Mouse (Mus musculus): Measurements from ENCODE around the gene Opcml. TPM values are rescaled to one million over a fixed set of nuclear protein-coding genes. Genes with fewer than 3 reads are reported as not detected.

Opcml gene
- polyA plus RNA-seq, 1 experiment from 2014 or later, result 49.9 TPM

DNA sequence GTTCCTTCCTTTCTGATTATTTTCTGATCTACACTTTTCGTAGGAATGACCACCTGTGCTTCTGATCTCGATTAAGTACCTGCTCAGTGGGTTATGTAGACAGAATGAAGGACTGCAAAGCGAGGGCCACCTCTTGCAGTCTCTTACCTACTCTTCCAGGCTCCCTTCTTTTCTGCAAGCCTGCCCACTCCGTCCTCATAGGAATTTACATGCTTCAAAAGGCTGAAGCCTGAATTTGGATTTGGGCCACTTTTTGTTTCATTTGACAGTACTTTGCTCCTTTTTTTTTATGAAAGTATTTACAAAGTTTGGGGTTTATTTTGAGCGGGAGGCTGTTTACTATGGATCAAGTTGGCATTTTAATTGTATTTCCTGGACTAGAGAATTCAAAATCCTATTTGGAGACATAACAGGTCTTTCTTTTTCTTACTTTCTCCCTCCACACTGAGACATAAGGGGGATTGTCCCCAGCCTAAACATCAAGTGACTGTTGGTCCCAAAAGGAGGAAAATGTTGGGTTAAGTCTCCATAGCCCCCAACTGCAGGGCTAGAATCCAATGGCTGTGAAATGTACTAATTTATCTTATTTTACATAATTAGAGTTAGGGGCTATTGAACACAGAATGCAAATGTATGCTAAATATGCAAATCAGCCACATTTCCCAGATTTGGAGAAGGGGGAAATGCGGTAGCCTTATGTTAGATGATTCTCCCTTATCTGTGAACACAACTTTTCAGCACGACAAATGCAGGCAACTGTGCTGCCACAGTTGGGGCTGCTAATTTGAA is 667.6 kb downstream of the Opcml start:
- no peaks in the 10 kb centered on the region for H3K36me3 ChIP-seq
- H3K27me3 ChIP-seq (replicated peaks), result no peaks in the 10 kb centered on the region
- no peaks in the 10 kb centered on the region for H3K9me3 ChIP-seq (replicated peaks)
- peaks cover 4% of the 10 kb centered on the region; the same call in 1 of the 2 replicates for H3K4me1 ChIP-seq
- H3K4me3 ChIP-seq (replicated peaks), result no peak overlapping the region
- no peak overlapping the region for H3K27ac ChIP-seq (replicated peaks)
- no peak for ATAC-seq (ENCODE audit: low FRiP score)
- H3K4me2 ChIP-seq, result no peak overlapping the region
- 66% methylated on average over 7 of the region's 7 CpGs for WGBS
- H3K9ac ChIP-seq (replicated peaks), result no peak overlapping the region

DNA sequence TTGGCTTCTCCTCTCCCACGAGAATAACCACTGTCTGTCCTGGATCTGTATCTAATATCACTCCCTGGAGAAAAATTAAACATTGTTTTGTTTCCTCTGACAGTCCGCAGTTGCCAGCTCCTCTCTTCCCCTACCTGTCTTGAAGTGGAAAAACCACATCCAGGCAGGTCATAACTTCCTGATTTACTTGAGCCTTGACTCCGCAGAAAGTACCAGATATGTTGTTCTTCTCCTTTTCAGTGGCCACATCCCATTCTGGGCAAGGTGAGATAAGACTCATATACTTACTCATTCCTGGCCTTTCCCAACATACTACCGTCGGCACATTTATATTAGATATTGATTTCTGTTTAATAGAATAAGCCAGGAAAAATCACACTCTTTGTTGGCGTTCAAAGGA is 673.0 kb downstream of the Opcml start:
- Histone ChIP-seq H3K36me3 (no peaks in the 10 kb centered on the region), H3K27me3 (replicated peaks) (no peaks in the 10 kb centered on the region), H3K4me3 (replicated peaks) (no peak overlapping the region), H3K4me2 (no peak overlapping the region), H3K27ac (replicated peaks) (no peak overlapping the region), H3K9me3 (replicated peaks) (no peaks in the 10 kb centered on the region), H3K4me1 (no peaks in the 10 kb centered on the region), H3K9ac (replicated peaks) (no peak overlapping the region)
- WGBS, result 79% methylated on average over 6 of the region's 6 CpGs
- no peak for ATAC-seq (ENCODE audit: low FRiP score)

DNA sequence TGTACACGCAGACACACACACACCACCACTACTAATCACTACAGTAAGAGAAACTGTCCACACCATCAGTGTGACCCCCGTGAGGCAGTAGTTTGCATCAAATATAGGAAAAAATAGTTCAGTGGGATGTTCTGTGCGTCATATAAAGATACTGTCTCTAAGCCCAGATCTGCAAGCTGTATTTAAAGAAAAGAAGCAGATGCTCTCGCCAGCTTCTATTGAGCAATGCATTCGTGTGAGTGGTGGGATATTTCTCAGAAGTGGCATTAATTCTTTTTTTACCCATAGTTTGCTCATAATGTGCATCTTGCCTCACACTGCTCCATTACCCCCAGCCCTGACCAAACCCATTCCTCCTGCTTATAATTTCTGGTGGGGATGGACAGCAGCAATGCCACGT is 678.8 kb downstream of the Opcml start:
- H3K4me3 ChIP-seq (replicated peaks), result no peak overlapping the region
- H3K9ac ChIP-seq (replicated peaks), result no peak overlapping the region
- 88% methylated on average over 6 of the region's 6 CpGs for WGBS
- no peak overlapping the region for H3K4me2 ChIP-seq
- ATAC-seq (ENCODE audit: low FRiP score), result no peak
- H3K27me3 ChIP-seq (replicated peaks), result no peaks in the 10 kb centered on the region
- no peak overlapping the region for H3K27ac ChIP-seq (replicated peaks)
- H3K36me3 ChIP-seq, result no peaks in the 10 kb centered on the region
- H3K4me1 ChIP-seq, result no peaks in the 10 kb centered on the region
- no peaks in the 10 kb centered on the region for H3K9me3 ChIP-seq (replicated peaks)

DNA sequence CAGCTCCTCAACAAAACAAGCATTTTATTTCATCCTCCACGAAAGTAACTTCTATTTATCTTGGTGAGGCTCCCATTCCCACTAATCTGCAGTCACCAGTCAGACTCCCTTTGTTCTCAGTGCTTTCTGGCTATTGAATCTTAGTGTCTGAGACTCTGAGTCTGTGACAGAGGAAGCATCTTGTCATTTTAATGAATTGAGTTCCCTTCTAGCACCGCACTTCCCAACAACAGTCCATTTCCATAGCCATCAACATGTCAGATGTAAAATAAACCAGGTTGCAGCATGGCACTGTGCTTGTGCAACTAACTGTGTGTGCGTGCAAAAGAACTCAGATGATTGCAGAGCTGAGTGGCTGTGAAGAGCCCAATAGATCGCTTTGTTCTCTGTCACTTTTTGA is 680.9 kb downstream of the Opcml start:
- Histone ChIP-seq H3K4me3 (replicated peaks) (no peak overlapping the region), H3K9ac (replicated peaks) (no peak overlapping the region), H3K9me3 (replicated peaks) (no peaks in the 10 kb centered on the region), H3K4me1 (no peaks in the 10 kb centered on the region), H3K27ac (replicated peaks) (no peak overlapping the region), H3K36me3 (no peaks in the 10 kb centered on the region), H3K27me3 (replicated peaks) (no peaks in the 10 kb centered on the region), H3K4me2 (no peak overlapping the region)
- WGBS, result 31% methylated on average over 4 of the region's 4 CpGs
- no peak for ATAC-seq (ENCODE audit: low FRiP score)

DNA sequence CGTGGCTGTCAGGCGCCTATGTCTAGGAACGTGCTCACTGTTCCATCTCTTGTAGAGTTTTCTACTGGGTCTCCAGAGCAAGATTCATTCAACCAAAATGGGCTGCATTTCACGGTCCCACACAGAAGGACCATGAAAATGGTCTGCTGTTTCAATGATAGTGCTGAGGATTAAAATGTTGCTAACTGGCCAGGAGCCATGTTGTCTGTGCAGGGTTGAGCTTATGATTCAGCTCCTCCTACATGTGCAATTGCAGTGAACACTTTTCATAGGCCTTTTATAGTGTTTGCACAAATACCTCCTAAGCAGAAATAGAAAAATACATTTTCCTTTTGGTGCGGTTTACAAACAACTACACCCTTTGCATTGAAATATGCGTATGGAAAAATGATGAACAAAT is 684.0 kb downstream of the Opcml start:
- WGBS, result 86% methylated on average over 6 of the region's 6 CpGs
- H3K4me1 ChIP-seq, result no peaks in the 10 kb centered on the region
- H3K27me3 ChIP-seq (replicated peaks), result no peaks in the 10 kb centered on the region
- H3K9ac ChIP-seq (replicated peaks), result no peak overlapping the region
- no peak overlapping the region for H3K4me2 ChIP-seq
- H3K36me3 ChIP-seq, result no peaks in the 10 kb centered on the region
- ATAC-seq (ENCODE audit: low FRiP score), result no peak
- H3K9me3 ChIP-seq (replicated peaks), result no peaks in the 10 kb centered on the region
- no peak overlapping the region for H3K27ac ChIP-seq (replicated peaks)
- no peak overlapping the region for H3K4me3 ChIP-seq (replicated peaks)

DNA sequence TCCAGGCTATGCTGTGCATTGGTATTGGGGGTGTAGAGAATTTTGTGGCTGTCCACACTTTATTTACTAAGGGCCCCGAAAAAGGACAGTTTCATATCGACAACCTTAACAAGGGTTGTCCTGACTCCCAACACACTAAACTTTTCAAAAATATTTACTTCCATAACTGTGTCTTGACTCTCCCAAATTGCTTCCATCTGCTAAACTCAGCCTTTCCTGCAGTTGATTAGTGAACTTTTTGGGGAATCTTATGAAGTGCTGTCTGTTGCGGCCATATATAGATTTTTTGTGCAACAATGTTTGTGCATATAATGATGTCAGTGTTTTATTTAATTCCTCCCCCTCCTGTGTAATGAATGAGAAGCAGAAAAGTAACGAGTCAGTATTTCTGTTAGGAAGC is 690.7 kb downstream of the Opcml start:
- no peak for ATAC-seq (ENCODE audit: low FRiP score)
- 84% methylated on average over 4 of the region's 4 CpGs for WGBS
- Histone ChIP-seq H3K4me2 (no peak overlapping the region), H3K9ac (replicated peaks) (no peak overlapping the region), H3K36me3 (no peaks in the 10 kb centered on the region), H3K4me1 (no peaks in the 10 kb centered on the region), H3K27me3 (replicated peaks) (no peaks in the 10 kb centered on the region), H3K27ac (replicated peaks) (no peak overlapping the region), H3K9me3 (replicated peaks) (no peaks in the 10 kb centered on the region), H3K4me3 (replicated peaks) (no peak overlapping the region)

DNA sequence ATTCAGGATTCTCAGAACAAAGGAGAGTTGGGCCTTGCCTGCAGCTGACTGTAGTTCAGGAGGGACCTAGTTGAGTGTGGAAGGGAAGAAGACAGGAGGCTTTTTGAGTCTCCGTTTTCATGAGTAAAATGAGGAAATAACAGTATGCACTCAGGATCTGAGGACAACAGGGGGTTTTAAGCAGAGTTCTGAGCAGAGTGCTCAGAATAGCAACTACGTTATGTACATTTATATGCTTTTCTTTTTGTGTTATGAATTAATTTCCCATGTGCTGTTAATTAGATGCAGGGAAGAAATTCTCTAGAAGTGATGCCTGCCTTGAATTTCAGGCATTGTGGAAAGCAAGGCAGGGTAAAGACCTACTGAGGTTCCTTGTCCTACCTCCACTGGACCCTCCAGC is 697.9 kb downstream of the Opcml start:
- H3K9me3 ChIP-seq (replicated peaks), result no peaks in the 10 kb centered on the region
- WGBS, result 86% methylated on average over 2 of the region's 2 CpGs
- no peaks in the 10 kb centered on the region for H3K27me3 ChIP-seq (replicated peaks)

DNA sequence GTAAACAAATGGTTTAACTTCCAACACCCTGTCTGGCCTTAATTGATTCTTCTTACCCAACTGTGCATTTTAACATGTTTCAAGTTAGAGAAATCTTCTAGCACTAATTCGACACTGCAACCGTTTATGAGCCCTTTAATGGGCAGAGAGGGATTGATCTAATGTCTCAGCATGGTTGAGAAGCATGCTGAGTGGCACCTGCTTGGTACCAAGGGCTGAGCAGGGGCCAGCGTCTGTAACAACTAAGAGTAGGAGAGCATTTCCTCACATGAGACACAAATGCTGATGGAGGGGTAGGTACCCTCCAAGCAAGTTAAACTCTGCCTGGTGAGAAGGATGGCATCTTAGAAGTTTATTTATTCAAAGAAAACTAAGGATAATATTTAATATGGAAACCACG is 699.3 kb downstream of the Opcml start:
- no peak overlapping the region for H3K27ac ChIP-seq (replicated peaks)
- no peaks in the 10 kb centered on the region for H3K9me3 ChIP-seq (replicated peaks)
- H3K4me2 ChIP-seq, result no peak overlapping the region
- no peaks in the 10 kb centered on the region for H3K27me3 ChIP-seq (replicated peaks)
- no peaks in the 10 kb centered on the region for H3K4me1 ChIP-seq
- no peak overlapping the region for H3K4me3 ChIP-seq (replicated peaks)
- no peaks in the 10 kb centered on the region for H3K36me3 ChIP-seq
- no peak for ATAC-seq (ENCODE audit: low FRiP score)
- H3K9ac ChIP-seq (replicated peaks), result no peak overlapping the region
- 51% methylated on average over 4 of the region's 4 CpGs for WGBS

More for the DNA sequence above, 697.9 kb downstream of the Opcml start:
- ATAC-seq (ENCODE audit: low FRiP score), result no peak
- Histone ChIP-seq H3K4me2 (no peak overlapping the region), H3K27ac (replicated peaks) (no peak overlapping the region), H3K4me3 (replicated peaks) (no peak overlapping the region), H3K36me3 (no peaks in the 10 kb centered on the region), H3K9ac (replicated peaks) (no peak overlapping the region), H3K4me1 (no peaks in the 10 kb centered on the region)

DNA sequence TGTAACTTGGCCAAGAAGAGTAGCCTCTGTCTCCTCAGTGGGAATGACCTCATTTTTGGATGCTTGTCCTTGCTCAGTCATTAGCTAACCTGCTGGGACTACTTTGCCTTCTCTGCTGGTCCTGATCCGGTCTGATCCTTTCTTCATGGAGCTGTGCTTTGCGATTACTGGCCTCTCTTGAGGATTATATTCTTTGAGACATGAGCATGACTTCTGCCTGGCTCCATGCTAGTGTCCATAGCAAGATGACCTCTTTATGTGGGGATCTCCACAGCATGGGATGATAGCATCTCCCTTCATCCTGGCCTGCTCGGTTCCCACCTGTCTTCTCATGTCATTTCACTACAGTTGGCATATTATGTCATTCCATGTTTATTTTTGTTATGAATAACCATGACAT is 699.8 kb downstream of the Opcml start:
- Histone ChIP-seq H3K4me3 (replicated peaks) (no peak overlapping the region), H3K9me3 (replicated peaks) (no peaks in the 10 kb centered on the region), H3K36me3 (no peaks in the 10 kb centered on the region), H3K4me1 (no peaks in the 10 kb centered on the region), H3K27ac (replicated peaks) (no peak overlapping the region), H3K9ac (replicated peaks) (no peak overlapping the region), H3K27me3 (replicated peaks) (no peaks in the 10 kb centered on the region), H3K4me2 (no peak overlapping the region)
- no peak for ATAC-seq (ENCODE audit: low FRiP score)
- 92% methylated on average over 3 of the region's 3 CpGs for WGBS

DNA sequence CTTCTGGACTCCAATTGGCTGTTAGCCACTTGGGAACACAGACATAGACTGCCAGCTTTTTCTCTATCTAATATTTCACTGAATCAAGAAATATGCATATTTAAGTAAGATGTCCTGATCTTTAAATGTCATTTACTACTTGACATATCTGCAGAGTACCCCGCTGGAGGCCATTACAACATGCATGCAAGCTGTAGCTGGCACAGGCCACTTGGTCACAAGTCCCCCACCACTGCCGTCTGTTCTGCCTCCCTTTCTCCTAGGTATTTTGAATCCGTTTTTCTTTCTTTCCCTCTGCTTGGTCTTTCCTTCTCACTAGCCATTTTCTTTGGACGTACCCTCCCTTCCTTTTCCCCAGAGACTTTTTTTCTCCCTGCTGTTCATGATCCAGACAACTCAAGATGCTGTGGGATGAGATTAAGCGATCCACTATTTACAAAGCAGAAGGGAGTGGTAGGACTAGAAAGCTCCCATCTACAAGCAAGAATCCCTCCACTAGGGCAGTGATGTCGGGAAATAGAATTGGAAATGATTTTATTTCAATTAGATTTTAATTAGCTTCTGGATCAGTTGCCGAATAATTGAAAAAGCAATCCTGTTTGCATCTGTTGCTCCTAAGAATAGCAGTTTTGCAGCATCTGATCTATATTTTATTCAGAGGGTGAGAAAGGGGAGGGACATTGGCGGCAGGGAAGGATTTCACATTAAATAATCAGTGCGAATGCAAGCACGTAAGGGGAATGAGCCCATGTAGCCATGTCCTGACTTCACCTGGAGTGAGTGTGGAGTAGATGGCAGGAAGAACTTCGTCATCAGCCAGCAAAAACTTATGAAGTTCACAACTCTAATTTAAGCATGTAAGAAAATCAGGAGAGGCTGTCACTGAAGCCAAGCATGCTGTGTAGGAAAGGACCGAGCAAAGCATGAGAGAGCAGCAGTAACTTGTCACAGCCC is 709.5 kb downstream of the Opcml start:
- H3K9ac ChIP-seq (replicated peaks), result no peak overlapping the region
- 66% methylated on average over 12 of the region's 12 CpGs for WGBS
- H3K4me1 ChIP-seq, result no peaks in the 10 kb centered on the region
- no peak overlapping the region for H3K4me3 ChIP-seq (replicated peaks)
- no peak overlapping the region for H3K4me2 ChIP-seq
- ATAC-seq (ENCODE audit: low FRiP score), result no peak
- no peaks in the 10 kb centered on the region for H3K9me3 ChIP-seq (replicated peaks)
- H3K36me3 ChIP-seq, result no peaks in the 10 kb centered on the region
- H3K27me3 ChIP-seq (replicated peaks), result no peaks in the 10 kb centered on the region
- H3K27ac ChIP-seq (replicated peaks), result no peak overlapping the region

DNA sequence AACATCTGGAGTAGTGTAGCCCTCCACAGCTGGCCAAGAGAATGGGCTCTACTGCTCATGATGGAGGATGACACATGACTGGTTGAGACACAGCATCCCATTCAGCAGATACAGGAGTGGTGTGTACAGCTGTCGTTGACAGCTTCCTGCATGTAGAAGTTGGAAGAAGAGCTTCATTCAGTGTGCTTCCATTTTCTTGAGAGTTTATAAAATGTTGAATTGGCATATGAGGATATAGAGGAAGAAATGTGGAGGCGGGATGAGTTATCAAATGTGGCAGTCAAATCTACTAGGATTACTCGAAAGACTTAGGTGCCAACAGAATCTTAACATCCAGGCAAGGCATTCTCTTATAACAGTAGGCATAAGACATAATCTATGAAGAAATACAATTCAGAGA is 723.3 kb downstream of the Opcml start:
- H3K4me3 ChIP-seq (replicated peaks), result no peak overlapping the region
- WGBS, result 93% methylated on average over 3 of the region's 3 CpGs
- 0 out of 2 replicates have a peak, but pooled peaks cover 3% of the 10 kb centered on the region for H3K4me1 ChIP-seq
- H3K9ac ChIP-seq (replicated peaks), result no peak overlapping the region
- H3K27me3 ChIP-seq (replicated peaks), result no peaks in the 10 kb centered on the region
- H3K27ac ChIP-seq (replicated peaks), result no peak overlapping the region
- H3K36me3 ChIP-seq, result no peaks in the 10 kb centered on the region
- H3K9me3 ChIP-seq (replicated peaks), result no peaks in the 10 kb centered on the region
- ATAC-seq (ENCODE audit: low FRiP score), result no peak
- H3K4me2 ChIP-seq, result no peak overlapping the region

DNA sequence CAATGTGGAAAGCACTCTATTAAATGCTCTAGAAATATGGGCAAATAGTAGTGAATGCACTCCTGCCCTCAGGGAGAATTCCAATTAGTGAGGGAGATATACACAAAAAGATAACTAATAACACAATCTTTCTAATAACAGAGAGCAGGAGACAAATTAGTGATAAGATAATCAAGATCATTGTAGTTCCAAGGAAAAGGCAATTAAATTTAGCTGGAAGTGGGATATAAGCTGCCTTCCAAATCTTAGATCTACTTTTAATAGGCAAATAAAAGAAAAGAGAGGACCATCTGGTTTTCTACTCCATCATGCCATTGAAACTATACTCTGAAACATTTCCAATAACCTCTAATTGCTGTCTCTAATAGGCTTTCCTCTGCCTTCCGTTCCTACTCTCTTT is 742.6 kb downstream of the Opcml start:
- Histone ChIP-seq H3K9ac (replicated peaks) (no peak overlapping the region), H3K4me3 (replicated peaks) (no peak overlapping the region), H3K4me2 (no peak overlapping the region), H3K36me3 (no peaks in the 10 kb centered on the region), H3K27ac (replicated peaks) (no peak overlapping the region), H3K9me3 (replicated peaks) (no peaks in the 10 kb centered on the region), H3K27me3 (replicated peaks) (no peaks in the 10 kb centered on the region), H3K4me1 (no peaks in the 10 kb centered on the region)
- 45% methylated on average over 1 of the region's 1 CpGs for WGBS
- ATAC-seq (ENCODE audit: low FRiP score), result no peak
